Mouse (Mus musculus) layer of hippocampus, adult 9-10 months (tissue): ENCODE measurements around the gene 9930021J03Rik.

ENCODE experiments used
- DNase-seq: peaks from one replicate; pipeline ENCODE4 v3.0.0; 2022; ENCODE audit warnings: low spot score

9930021J03Rik gene

DNA sequence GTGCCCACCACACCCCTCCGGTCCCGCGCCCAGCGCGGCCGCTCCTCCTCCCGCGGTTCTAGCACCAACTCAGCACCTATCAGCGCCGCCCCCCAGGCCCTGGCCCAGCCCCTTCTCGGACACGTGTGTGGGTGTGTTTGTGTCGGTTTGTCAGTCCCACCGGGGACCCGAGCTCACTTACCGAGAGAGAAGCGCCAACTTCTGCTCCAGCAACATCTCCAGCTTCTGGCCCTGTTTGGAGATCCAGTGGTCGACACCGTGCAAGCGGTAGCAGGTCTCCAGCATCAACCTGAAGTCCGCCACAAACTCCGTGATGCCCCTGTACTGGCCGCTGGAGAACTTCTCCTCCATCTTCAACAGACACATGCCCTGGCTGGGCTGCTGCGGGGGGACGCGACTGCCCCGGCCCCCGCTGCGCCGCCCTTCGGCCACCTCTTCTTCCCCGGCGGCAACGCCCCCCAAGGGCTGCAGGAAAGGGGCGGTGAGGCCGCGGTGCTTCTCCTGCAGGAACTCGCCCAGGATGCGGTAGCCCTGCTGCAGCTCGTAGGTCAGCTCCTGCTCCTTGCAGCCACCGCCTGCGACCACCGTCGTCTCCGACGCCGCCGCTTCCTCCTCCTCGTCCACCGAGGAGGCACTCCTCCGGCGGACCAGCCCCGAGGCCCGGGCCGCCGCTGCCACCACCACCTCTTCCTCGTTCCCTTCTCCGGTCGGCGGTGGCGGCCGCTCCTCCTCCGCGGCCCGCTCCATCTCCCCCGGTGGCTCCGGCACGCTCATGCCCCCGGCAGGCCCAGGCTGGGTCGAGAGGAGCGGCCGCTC, 480 bp downstream of the 9930021J03Rik start:
- no peak for DNase-seq

GRCm38 (mm10) chr19:29803946-29804345, 1.8 kb downstream of the 9930021J03Rik start:
- no peak for DNase-seq

- no peak for DNase-seq
These were observed 8.4 kb downstream of the 9930021J03Rik start for GRCm38 (mm10) chr19:29797371-29797770.

DNA sequence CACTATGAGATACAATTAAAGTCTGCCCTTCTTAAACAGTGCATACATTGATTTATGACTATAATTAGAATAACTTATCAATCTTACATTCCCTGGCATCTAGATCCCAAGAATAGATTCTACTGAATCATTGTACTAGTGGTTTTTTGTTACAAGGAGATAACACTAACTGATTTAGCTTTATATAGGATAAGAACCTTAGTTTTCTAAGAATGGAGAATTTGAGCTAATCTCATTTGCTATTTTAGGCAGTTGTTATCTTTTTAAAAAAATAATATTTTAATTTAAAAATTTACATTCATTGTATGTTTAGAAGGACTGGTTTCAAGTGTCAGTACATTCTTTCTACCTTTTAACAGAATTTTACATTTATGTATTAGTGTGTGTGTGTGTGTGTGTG, 17.8 kb downstream of the 9930021J03Rik start:
- no peak for DNase-seq

DNA sequence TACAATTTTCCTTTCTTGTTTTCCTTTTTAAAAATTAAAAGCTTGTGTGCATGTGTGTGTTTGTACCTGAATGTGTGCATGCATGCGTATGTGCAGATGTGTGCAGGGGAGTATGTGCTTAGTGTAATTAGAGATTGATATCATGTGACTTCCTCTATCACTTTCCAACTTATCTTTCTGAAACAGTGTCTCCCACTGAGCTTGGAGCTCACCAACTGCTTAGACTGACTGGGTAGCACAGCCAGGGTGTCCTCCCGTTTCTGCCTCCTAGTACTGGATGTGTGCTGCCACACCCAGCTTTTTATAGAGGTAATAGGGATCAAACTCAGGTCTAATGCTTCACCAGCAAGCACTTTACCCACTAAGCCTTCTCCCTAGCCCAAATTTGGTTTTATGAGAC, 22.9 kb downstream of the 9930021J03Rik start:
- no peak for DNase-seq

GRCm38 (mm10) chr19:29753939-29754338, 51.9 kb downstream of the 9930021J03Rik start:
- no peak for DNase-seq

DNA sequence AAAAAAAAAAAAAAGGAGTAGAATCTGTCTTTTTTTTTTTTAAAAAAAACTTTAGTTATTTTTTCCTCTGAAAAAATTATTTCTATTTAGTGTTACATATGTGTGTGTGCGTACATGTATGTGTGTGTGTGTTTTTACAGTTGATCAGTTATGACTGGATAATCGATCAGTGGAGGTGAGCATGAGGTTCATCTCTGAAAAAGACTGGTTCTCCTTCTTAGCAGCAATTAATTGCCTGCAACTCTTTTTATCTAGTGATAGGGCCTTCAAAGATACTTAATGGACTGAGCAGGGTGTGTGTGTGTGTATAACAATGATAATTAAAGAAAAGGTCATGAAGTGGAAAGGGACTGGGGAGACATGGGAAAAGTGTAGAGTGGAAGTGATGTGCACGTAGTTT, 54.8 kb downstream of the 9930021J03Rik start:
- DNase-seq, result no peak

GRCm38 (mm10) chr19:29743531-29743930, 62.3 kb downstream of the 9930021J03Rik start:
- DNase-seq, result no peak

DNA sequence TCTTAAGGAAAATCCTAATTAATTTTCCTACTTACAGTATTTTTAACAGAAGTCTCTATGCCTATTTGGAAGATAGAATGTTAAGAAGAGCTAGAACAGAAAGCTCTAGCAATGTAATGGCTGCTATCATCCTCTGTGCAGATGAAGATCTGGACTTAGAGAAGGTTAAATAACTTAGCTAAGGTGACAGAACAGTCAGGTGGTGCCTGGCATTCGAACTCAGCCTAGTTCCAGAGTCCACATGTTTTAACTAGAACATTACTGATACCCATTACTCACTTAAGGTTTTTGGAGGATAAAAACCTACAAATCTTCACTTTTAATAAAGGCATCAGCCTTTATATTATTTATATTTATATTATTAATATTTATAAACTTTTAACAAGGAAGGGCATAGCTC, 65.1 kb downstream of the 9930021J03Rik start:
- no peak for DNase-seq

DNA sequence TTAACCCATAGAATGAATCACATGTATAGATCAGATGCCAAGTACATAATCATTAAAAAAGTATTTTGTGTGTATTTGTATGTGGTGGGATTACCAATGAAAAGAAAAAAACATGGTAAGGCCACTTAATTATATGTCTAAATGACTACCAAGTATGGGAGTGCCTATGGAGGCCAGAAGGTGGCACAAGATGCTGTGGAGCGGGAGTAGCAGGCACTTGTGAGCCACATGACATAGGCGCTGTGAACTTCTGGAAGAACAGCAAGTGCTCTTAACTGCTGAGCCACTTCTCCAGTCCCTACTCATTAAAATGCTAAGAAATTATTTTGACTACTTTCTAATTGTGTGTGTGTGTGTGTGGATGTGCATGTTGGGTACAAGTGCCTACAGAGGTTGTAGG, 66.2 kb downstream of the 9930021J03Rik start:
- no peak for DNase-seq

- no peak for DNase-seq
These were observed 70.4 kb downstream of the 9930021J03Rik start for GRCm38 (mm10) chr19:29735421-29735820.

DNA sequence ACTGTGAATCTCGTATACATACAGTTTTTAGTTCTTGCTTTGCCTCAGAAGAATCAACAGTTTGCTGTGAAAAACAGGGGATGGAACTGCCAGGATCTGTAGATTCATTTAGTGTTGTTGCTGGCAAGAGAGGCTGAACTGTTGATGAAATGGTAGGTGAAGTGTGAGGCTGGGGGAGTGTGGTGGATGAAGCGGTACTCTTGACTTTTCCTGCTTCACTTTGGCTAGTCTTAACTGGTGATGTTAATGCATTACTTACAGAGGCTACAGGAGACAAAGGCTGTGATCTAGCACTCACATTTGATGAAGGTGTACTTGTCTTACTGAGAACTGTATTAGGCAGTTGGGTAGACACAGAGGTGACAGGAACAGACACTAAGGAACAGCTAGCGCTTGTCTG, 87.3 kb downstream of the 9930021J03Rik start:
- no peak for DNase-seq

DNA sequence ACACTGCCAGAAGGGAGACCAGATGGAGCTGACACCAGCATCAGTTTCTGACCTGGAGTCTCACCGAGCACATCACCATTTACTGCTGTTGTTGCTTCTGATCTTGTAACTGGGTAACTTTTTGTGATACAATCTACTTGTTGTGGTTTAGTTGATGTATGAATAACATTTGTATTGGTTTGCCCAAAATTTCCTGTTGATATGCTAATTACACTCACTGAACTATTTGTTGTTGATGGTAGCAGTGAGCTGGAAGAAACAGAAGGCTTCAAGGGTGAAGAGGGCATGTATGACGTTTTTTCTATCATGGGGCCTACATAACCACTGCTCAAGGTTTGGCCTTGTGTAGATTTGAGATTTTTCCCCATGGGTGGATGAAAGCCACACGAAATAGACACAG, 87.9 kb downstream of the 9930021J03Rik start:
- DNase-seq, result no peak

DNA sequence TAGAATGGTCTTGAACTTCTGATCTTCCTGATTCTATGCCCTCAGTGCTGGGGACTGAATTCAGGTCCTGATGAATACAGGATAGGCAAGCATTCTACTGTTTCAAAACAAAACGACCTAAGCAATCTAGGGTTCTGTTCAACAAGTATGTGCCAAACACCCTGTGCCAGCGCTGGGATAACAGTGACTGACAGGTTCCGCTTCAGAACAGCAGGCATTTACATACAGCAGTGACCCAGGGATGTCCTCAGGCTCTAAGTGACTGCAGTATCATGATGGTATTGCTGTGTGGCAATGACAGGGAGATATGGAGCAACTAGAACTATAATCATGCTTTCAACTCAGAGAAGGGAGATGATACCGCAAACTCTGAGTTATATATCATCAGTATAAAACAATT, 92.3 kb downstream of the 9930021J03Rik start:
- no peak for DNase-seq

GRCm38 (mm10) chr19:29709461-29709860, 96.3 kb downstream of the 9930021J03Rik start:
- DNase-seq, result no peak

GRCm38 (mm10) chr19:29708461-29708860, 97.3 kb downstream of the 9930021J03Rik start:
- no peak for DNase-seq

- no peak for DNase-seq
These were observed 97.8 kb downstream of the 9930021J03Rik start for GRCm38 (mm10) chr19:29708003-29708402.

DNA sequence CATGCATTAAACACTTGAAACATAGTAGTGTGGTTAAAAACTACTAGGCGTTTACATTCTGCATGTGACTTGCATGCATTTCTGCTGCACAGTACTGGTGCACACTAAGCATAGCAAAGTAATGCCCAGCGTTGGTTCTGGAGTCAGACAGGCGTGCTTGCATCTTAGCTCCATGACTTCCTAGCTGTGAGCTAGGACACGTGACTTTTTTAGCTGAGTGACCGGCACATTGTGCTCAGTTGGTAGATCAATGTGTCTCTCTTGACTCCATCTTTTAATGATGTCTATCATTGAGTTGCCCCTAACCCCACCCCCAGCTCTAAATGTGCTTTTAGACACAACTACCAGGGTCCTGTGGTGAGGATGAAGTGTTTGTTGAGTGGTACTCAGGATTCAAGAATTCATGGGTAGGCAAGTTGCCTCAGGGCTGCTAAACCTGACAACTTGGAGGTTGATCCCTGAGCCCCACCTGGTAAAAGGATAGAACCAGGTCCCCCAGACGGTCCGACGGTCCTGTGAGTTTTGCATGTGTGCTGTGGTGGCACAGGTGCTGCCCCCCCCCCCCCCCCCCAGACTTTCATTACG, 98.4 kb downstream of the 9930021J03Rik start:
- no peak for DNase-seq

DNA sequence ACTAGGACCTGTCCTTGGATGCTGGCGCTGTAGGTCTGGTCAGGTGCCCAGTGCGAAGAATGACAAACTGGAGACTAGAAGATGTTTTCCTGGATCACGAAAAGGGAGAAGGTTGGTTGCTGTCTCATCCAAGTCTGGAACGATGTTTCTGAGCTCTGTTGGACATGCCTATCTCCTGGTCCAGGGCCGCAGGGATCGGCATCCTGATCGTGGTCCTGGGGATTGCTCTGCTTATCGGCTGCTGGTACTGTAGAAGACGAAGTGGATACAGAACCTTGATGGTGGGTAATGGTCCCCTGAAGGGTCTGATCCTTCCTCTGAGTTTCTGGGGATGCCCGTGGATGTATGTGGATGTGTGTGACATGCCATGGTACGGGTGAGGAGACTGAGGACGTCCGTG, 101.4 kb downstream of the 9930021J03Rik start:
- no peak for DNase-seq

DNA sequence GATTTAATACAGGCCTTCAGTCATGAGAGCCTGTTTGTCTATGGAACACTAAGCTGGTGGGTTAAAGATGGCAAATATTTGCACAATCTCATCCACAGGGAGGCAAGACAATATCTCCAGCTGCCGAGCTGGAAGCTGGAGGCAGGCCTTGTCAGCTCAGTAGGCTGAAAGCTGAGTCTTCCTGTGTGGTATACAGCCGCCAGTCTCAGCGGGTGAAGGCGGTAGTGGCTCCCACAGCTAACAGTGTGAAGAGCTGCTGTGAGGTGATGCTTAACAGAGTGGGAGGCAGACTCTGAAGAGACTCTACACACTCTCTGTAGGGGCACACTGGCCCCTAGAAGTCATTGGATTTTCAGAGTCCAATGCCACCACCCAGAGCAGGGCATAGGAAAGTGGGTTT, 104.1 kb downstream of the 9930021J03Rik start:
- no peak for DNase-seq

DNA sequence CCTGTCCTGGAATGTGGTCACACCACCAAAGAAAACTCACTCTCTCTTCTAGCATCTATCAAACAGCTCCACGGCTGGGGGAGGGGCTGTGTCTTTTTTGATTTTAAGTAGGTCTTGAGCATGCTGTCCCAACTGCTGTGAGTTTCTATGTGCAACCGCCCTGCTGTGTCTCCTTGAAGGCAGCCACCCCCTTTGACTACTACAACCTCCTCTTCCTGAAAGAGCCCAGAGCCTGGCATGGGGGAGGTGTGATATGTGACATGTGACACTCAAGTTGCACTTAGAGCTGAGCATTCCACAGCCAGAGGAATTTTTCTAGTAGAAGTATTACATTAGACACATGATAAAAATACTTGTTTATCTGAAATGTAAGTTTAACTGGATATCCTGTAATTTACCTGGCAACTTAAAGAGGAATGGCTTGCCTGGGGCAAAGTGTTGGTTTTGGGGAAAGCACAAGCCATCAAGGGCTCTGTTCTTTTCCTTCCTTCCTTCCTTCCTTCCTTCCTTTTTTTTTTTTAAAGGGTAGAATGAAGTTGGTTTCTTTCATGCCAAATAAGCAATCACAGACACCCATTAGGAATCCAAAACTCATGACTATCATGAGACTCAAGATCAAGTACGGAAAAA, 108.4 kb downstream of the 9930021J03Rik start, which contains the start of gene Mlana:
Gene Mlana, plus strand, starts transcription at position 580 of the 630 bp plus-strand sequence.
- no peak for DNase-seq

DNA sequence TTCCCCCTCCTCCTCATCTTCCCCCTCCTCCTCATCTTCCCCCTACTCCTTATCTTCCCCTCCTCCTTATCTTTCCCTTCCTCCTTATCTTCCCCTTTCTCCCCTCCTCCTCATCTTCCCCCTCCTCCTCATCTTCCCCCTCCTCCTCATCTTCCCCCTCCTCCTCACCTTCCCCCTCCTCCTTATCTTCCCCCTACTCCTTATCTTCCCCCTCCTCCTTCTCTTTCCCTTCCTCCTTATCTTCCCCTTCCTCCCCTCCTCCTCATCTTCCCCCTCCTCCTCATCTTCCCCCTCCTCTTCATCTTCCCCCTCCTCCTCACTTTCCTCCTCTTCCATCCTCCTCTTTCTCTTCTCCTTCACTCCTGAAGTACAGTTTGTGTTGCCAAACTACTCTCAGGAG, 108.9 kb downstream of the 9930021J03Rik start:
- no peak for DNase-seq

DNA sequence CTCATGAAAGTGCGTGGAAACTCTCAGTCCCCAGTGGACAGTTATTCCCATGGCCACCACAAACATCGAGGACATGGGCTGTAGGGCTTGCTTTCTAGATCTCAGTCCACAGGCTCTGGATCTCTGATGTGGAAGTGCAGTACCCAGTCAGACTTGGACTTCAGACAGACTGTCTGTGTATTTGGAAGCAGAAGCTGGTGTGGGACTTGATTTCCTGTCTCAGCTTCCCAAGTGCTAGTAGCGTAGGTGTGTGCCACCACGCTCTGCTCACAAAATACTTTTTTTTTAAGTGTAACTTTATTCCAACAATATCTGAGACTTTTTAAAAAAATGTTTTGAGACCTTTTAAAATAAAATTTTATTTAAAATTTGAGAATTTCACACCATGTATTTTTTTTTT, 109.5 kb downstream of the 9930021J03Rik start:
- no peak for DNase-seq
